Mouse (Mus musculus): Measurements from ENCODE around the gene Rab1a.

DNA sequence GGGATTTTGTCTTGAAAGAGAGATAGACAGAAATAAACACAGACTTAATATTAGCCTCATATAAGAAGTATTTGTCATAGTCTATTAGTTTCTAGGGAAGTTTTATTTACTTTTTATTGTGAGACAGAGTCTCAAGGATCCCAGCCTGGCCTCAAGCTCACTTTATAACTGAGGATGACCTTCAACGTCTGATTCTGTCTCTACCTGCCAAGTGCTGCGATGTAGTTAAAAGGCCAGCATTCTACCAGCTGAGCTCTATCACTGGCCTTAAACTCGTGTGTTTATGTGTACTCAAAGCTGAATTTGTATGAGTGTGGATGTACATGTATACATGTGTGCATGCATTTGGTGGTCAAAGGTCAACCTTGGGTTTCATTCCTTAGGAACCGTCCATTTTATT is 4.3 kb downstream of the Rab1a start:
- TF ChIP-seq CTCF (IDR thresholded peaks at IDR 0.05; ENCODE audit: low read depth) (no peak), EP300 (IDR thresholded peaks at IDR 0.05; ENCODE audit: low read depth) (no peak)
